Mouse (Mus musculus): ENCODE results near the gene Atp2c2.

Atp2c2 gene

DNA sequence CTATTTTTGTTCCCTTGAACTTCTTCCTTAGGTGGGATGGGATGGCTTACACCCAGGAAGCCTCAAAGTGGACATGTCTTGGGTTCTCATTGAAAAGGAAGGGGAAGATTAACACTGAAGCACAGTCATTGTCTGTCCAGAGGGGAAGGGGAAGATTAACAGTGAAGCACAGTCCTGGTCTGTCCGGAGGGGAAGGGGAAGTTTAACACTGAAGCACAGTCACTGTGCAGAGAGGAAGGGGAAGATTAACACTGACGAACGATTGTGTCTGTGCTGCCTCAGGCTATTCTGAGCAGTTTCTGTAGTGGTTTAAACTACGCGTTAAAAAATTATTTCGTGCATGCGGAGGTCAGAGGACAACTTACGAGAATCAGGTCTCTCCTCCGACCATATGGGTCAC is 7.3 kb downstream of the Atp2c2 start:
- ATAC-seq (ENCODE audit: low TSS enrichment): no peak

DNA sequence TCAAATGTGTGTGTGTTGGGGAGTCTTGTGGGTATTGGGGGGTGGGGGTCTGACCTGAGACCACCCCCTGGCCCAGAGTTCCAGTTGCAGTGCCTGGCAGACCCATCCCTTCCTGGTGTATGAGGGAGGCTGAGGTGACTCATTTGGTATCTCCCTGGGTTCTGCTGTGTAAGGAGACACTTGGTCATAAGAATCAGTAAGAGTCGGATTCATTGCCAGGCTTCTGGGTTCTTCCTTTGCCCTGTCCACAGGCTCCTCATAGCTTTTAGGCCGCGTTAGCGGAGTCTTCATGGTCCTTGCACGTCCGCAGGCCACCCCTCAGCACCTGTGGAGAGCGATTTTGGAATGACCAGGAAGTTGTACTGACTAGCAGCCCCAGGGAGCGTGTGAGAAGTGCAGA is 8.7 kb downstream of the Atp2c2 start:
- ATAC-seq (ENCODE audit: low TSS enrichment): no peak

GRCm38 (mm10) chr8:119708878-119709702 is 9.3 kb downstream of the Atp2c2 start:
- no peak; the same call in 1 of the 2 replicates for ATAC-seq (ENCODE audit: low TSS enrichment)

DNA sequence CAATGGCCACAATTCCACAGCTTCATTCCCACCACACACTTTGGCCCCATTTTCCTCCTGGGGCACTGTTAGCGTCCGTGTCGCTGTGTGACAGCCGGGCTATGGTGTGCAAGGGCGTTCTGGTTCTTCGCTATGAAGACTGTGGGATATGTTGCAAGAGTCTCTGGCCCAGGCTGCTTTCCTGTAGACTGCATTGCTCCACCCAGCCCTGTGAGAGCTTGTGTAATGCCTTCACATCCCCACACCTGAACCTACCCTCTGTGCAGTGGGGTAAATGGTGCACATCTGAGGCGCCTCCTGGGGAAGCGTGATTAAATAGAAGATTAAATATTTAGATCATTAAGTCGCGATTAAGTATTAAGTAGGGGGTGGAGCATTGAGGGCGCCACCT is 9.9 kb downstream of the Atp2c2 start:
- ATAC-seq (ENCODE audit: low TSS enrichment): no peak

GRCm38 (mm10) chr8:119712226-119712625 is 12.4 kb downstream of the Atp2c2 start:
- ATAC-seq (ENCODE audit: low TSS enrichment): no peak

GRCm38 (mm10) chr8:119713421-119713820 is 13.6 kb downstream of the Atp2c2 start:
- ATAC-seq (ENCODE audit: low TSS enrichment): no peak

- no peak for ATAC-seq (ENCODE audit: low TSS enrichment)
Observed at GRCm38 (mm10) chr8:119715221-119715620, 15.4 kb downstream of the Atp2c2 start.

GRCm38 (mm10) chr8:119716730-119717299 is 17.0 kb downstream of the Atp2c2 start:
- no peak for ATAC-seq (ENCODE audit: low TSS enrichment)

DNA sequence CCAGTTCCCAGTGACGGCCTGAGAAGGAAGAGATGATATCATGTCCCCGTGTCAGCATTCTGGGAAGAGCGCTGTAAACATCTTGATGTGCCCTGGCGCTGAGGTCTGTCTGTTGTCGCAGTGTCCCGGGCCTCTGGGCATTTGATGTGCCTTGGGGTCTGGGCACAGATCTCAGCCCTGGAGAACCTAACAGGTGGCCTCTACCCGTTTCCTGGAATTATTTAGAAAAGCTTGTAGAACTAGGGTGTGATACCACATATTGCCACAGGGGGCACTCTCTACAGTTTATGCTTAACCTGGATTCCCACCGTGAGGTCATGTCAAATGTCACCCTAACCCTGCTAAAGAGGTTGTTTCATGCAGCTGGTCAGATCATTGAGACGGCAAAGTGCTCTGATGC is 18.0 kb downstream of the Atp2c2 start:
- ATAC-seq (ENCODE audit: low TSS enrichment): no peak

GRCm38 (mm10) chr8:119719011-119719501 is 19.2 kb downstream of the Atp2c2 start:
- ATAC-seq (ENCODE audit: low TSS enrichment): peak; percentile 93

- ATAC-seq (ENCODE audit: low TSS enrichment): no peak
Observed at GRCm38 (mm10) chr8:119722348-119722747, 22.5 kb downstream of the Atp2c2 start.

DNA sequence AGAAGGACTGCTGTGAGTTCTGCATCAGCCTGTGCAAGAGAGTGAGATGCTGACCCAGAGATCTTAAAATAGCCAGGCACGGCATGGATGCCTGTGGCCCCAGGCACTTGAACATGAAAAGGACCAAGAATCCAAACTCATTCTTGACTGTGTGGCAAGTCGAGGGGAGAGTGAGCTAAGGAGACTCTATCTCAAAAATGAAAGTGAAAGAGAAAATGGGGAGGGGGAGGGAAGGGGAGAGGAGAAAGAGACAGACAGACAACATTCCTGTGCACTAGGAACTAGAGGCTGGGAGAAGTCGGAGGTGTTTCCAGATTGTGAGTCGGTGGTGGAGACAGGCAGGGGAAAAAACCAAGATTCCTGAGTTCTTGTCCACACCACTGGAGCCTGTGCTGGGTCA is 23.9 kb downstream of the Atp2c2 start:
- ATAC-seq (ENCODE audit: low TSS enrichment): no peak

DNA sequence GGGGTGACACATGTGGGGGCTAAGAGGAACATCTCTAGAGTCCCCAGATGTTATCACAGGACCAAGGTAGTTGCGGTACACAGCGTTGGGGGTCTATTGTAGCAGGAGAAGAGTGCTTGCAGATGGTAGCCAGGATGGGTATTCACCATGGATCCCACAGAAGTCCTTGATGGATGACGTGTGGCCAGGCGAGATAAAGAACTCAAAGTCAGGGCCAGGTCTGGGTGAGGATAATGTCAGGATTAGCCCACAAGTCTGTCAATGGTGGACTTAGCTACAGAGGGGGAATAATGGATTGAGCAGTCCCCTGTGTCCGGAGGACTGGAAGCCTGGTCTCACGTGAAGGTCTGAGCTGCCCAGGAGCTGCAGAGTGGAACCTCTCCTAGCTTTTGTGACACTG is 24.8 kb downstream of the Atp2c2 start:
- ATAC-seq (ENCODE audit: low TSS enrichment): no peak

DNA sequence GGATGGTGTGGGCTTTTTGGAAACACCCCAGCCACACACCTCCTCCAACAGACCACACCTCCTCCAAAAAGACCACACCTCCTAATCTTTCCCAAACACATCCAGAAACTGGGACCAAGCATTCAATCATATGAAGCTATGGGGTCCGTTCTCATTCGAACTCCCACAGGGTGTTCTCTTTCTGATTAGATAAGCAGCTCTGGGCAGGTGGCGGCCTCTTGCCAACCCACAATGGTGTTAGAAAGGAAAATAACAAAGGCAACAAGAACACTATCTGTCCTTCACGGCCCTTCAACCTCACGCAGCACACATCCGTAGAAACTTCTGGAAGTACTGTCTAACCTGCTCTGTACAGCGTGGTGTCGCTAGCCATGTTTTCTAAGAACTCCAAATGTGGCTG is 27.3 kb downstream of the Atp2c2 start:
- ATAC-seq (ENCODE audit: low TSS enrichment): no peak

DNA sequence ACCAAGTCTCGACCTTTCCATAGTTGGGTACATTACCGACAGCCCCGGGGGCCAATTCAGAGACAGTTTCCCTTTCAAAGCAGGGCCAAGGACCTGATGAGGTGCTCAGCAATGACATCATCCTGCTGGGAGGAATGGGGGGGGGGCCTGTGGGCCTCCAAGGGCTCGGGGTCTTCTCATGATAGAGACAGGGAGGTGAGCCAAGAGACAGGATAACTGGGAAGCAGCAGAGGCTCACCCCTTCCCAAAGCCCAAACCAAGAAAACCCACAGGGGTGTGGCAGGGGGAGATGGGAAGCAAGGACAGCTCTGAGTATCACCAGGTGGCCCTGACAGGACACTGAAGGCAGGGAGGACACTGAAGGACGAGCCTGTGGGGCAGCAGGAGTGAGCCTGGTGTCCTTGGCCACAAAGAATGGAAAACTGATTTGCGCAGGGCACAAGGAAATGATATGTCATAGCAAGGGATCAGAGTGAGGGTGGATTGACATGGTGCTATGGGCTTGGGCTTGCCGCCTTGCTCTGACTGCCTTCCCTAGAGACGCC is 28.6 kb downstream of the Atp2c2 start:
- no peak for ATAC-seq (ENCODE audit: low TSS enrichment)

DNA sequence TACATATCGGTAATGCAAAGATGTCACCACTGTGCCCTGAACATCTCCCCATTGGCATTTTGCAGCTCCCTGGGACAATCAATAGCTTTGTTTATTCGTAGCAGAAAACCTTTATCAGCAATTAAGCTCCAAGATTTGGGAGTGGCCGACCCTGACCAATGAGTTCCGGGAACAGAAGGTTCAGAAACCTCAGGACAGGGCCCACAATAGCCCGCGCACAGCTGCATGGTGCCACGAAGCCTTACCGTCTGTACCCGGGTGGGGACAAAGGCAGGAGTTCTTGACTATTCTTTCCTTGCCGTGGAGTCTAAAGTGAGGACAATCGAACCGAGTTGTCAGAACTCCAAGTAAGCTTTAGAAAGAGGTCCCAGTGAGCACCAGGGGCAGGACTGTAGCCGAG is 32.3 kb downstream of the Atp2c2 start:
- no peak for ATAC-seq (ENCODE audit: low TSS enrichment)

DNA sequence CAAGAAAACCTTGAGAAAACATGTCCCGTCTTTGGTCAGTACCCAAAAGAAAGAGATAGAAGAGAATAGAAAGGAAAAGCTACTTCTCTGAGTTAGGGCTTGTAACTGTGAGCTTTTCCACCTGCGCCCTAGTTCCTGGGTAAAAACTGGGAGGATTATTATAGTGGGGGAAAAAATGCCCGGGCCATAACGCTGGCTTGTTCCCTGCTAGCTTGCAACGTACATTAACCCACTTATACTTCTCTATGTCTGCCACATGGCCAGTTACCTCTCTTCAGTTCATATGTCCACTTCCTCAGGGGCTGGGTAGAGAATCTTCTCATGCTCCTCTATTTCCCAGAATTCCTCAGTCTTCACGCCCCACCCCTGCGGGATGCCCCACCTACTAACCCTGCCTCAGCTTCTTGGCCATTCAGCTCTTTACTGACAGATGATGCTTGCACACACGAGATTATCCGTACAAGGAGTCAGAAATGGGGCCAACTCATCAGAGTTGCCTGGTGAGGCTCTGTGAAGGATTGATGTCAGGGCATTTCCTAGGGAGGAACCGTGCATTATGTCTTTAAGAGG is 36.6 kb downstream of the Atp2c2 start:
- ATAC-seq (ENCODE audit: low TSS enrichment): no peak

GRCm38 (mm10) chr8:119737093-119737900 is 37.5 kb downstream of the Atp2c2 start:
- ATAC-seq (ENCODE audit: low TSS enrichment): no peak

DNA sequence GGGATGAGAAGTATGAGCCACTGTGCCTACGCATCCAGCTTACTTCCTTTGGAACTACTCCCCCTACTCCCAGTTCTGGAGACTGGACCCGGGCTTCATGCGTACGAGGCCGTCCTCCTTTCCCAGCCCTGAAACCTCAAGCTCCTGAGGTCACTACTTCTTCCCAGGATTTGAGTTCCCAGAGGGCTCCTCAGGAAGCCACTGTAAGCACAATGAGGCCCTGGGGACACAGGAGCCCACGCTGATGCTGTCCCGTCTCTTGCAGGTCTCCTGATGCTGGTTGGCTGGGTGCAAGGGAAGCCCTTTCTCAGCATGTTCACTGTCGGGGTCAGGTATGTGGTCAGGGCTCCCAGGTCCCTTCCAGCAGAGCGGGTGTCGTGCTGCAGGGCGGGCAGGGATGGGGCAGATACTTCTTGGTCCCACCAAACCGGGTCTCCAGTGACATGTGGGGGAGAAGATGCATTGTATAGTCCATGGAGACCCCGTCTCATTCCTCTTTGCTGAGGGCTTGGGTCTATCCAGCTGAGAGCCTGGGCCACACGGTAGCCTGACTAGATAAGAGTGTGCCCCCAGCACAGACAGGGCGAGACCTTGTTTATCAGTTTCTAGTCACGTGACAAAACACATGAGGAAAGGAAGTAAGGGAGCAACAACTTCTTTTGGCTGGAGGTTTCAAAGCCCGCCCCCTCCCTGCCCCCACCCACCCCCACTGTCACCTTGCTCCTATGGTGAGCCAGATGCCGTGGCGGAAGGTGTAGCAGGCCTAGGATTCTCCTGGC is 38.5 kb downstream of the Atp2c2 start:
- no peak for ATAC-seq (ENCODE audit: low TSS enrichment)

DNA sequence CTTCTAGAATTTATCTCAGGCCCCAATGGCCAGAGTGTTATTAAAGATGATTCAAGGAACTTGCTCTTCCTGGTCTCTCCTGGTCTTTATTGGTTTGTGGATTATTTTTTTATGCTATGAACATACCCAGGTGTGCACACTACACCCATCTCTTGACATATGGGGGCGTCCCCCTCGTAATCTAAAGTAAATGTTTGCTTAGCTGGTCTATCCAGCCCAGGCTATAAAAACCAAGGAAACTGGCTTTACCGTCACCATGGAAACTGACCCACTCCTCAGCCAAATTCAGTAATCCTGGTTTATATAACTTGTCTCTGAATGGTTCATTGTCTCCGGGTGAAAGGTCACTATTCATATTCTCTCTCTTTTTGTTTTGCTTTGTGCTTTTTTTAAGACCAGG is 40.8 kb downstream of the Atp2c2 start:
- ATAC-seq (ENCODE audit: low TSS enrichment): no peak

- no peak for ATAC-seq (ENCODE audit: low TSS enrichment)
Observed at GRCm38 (mm10) chr8:119742409-119742808, 42.6 kb downstream of the Atp2c2 start.

Measured in frontal cortex, adult (tissue).